Mouse (Mus musculus): ENCODE data around the gene Nme6. TPM values are rescaled to one million over a fixed set of nuclear protein-coding genes. Genes with fewer than 3 reads are reported as not detected.

Nme6 gene
- polyA plus RNA-seq, 2 experiments from 2014 or later: 8.8 to 15.1 TPM

DNA sequence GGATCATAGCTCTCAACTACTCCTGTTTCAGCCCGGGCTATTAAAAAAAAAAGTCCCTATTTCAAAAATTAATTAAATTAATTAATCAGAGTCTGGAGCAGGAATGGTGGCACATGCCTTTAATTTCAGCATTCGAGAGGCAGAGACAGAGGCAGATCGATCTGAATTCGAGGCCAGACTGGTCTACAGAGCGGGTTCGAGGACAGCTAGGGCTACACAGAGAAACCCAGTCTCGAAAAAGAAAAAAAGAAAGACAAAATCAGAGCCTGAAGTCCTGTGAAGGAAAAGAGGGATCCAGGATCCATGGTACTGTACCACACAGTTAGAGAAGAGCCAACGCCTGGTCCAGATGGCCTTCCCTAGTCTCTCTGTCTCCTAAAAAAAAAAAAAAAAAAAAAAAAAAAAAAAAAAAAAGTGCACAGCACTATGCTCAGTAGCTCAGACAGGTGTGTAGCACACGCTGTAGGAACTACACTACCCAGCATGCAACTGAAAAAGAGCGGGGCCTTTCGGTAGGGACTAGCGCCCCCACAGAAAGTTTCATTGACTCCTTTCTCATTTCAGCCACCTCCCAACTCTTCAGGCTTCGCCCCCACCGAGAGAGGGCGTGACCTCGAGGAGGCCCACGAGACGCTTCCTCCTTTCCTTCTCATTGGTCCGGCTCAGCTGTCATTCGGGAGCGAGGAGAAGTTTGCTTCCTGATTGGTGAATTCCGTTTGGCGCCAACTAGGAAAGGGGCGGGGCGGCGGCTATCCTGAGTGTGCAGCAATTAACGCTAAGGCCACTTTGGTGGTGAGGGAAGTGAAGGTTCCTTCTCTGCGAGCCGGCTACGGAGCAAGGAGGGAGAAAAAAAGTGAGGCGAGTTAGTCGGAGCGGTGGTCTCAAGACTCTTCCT lies 42.5 kb downstream of the Nme6 start, which contains the start of gene Cdc25a:
TSS of gene Cdc25a (plus strand) at position 783 of the 895 bp plus-strand sequence.
- ATAC-seq: peak; percentile 95

- peak; percentile 31 for ATAC-seq
These were observed 43.4 kb downstream of the Nme6 start for GRCm38 (mm10) chr9:109875695-109876601.

GRCm38 (mm10) chr9:109876756-109877155 lies 44.2 kb downstream of the Nme6 start:
- ATAC-seq: no peak

DNA sequence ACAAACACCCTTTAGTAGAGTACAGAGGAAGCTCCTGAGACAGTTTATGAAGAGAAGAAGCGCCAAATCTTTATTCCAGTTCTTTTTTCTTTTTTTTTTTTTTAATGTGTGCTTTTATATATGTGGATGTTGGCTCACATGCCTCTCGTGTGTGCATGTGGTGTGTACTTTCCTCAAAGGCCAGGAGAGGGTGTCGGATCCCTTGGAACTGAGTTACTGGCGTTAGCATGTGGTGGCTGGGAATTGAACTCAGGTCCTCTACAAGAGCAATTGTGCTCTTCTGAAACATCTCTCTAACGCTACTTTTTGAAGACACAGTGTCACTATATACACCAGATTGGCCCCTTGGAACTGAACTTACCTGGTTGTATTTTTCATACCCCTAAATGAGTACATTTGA lies 45.1 kb downstream of the Nme6 start:
- ATAC-seq: no peak

DNA sequence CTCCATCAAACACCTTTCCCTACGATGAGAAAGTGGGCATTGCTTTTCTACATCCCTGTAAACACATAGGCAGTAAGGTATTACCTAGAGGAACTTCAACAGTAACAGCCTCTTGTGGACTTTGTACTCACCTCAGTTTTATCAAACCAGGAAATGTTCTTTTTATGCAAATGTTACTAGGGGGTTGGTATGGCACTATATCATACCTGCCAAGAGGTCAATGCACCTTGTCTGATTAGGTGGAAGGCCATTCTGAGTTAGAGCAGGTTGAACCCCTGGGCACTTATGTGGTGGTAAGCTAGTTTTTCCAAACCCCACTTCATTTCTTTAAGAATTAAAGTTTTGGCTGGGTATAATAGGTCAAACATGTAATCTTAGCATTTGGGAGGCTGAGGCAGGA lies 46.8 kb downstream of the Nme6 start:
- ATAC-seq: no peak

- ATAC-seq: no peak
These were observed 53.7 kb downstream of the Nme6 start for GRCm38 (mm10) chr9:109886259-109886658.

DNA sequence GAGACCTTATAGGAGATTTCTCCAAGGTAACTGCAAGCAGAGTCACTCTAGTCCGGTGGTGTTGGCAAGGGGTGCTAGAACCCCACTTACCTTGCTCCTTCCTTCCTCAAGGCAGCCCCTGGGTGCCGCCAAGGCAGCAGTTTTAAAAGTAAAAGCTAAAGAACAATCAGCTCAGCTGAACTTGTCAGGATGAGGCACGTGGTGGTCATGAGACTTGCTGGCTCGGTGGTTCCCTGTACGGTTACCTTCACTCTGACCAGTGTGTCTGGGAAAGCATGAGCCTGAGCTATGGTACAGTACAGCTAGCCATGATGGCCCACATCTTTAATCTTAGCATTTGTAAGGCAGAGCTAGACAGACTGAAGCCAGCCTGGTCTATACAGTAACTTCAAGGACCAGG lies 54.8 kb downstream of the Nme6 start:
- ATAC-seq: no peak

GRCm38 (mm10) chr9:109891501-109891900 lies 59.0 kb downstream of the Nme6 start:
- no peak for ATAC-seq

Other genes starting within 250 kb of the Nme6 start
- gene Fbxw24, start 206.7 kb upstream of the Nme6 start, polyA plus RNA-seq (2017; shearing (Covaris generic)): under 1 TPM in 1 of 2 experiments, not detected in 1; 0.22 TPM
- gene Fbxw25, start 168.1 kb upstream of the Nme6 start, polyA plus RNA-seq (2017; shearing (Covaris generic)): not detected
- gene Fbxw18, start 130.0 kb upstream of the Nme6 start, polyA plus RNA-seq (2017; shearing (Covaris generic)): not detected
- not detected for gene Fbxw26, start 86.7 kb upstream of the Nme6 start, polyA plus RNA-seq (2017; shearing (Covaris generic))
- gene Fbxw27, start 42.1 kb upstream of the Nme6 start, polyA plus RNA-seq (2017; shearing (Covaris generic)): not detected
- not detected for gene Spink8, start 20.5 kb upstream of the Nme6 start, polyA plus RNA-seq (2017; shearing (Covaris generic))
- not detected for gene Camp, start 16.9 kb downstream of the Nme6 start, polyA plus RNA-seq (2017; shearing (Covaris generic))
- 1 to 10 TPM; 7.0 to 7.4 TPM for gene Cdc25a, start 42.8 kb downstream of the Nme6 start, polyA plus RNA-seq (2017; shearing (Covaris generic))
- 10 to 100 TPM; 36.8 to 41.0 TPM for gene Map4, start 98.7 kb downstream of the Nme6 start, polyA plus RNA-seq (2017; shearing (Covaris generic))

Data from CD4-positive, CD25-positive, alpha-beta regulatory T cell, adult 4 months (primary cell).